Mouse (Mus musculus) neural tube, embryonic 14.5 days (tissue): ENCODE results near the gene Fkbp6. TPM values are rescaled to one million over a fixed set of nuclear protein-coding genes. Genes with fewer than 3 reads are reported as not detected.

ENCODE experiments used
- ATAC-seq: fragments of 200-750 bp; cut with Nextera tagmentation; 2 replicates; pipeline ENCODE4 v1.8.0; 2017; ENCODE audit warnings: low read depth, mild to moderate bottlenecking, moderate TSS enrichment, moderate library complexity
- H3K27ac ChIP-seq: fragments of 300-500 bp; sonication (generic); 2 replicates; pipeline ENCODE4 v1.5.1; 2014; ENCODE audit warnings: low read depth, mild to moderate bottlenecking, control low read depth, low read length, moderate library complexity, mixed read lengths
- H3K27me3 ChIP-seq: fragments of 300-500 bp; sonication (generic); 2 replicates; pipeline ENCODE4 v1.6.1; 2014; ENCODE audit warnings: low read length; ENCODE audit not compliant: control insufficient read depth, insufficient read depth
- H3K36me3 ChIP-seq: fragments of 300-500 bp; sonication (generic); 2 replicates; pipeline ENCODE4 v1.6.1; 2014; ENCODE audit warnings: low read length, mixed read lengths; ENCODE audit not compliant: control insufficient read depth, insufficient read depth
- H3K4me1 ChIP-seq: fragments of 300-500 bp; sonication (generic); 2 replicates; pipeline ENCODE4 v1.6.1; 2014; ENCODE audit warnings: low read length; ENCODE audit not compliant: control insufficient read depth, insufficient read depth
- H3K4me2 ChIP-seq: fragments of 300-500 bp; sonication (generic); 2 replicates; pipeline ENCODE4 v1.6.1; 2014; ENCODE audit warnings: mild to moderate bottlenecking, low read depth, low read length, control low read depth
- H3K4me3 ChIP-seq: fragments of 300-500 bp; sonication (generic); 2 replicates; pipeline ENCODE4 v1.5.1; 2014; ENCODE audit warnings: low read depth, low read length, control low read depth, mixed read lengths
- H3K9ac ChIP-seq: fragments of 300-500 bp; sonication (generic); replicated peaks from 2 replicates; pipeline ENCODE4 v1.6.1; 2014; ENCODE audit warnings: low read depth, mild to moderate bottlenecking, control low read depth, low read length, mixed read lengths
- H3K9me3 ChIP-seq: fragments of 300-500 bp; sonication (generic); 2 replicates; pipeline ENCODE4 v1.6.1; 2016; ENCODE audit warnings: low read length; ENCODE audit not compliant: control insufficient read depth
- WGBS: fragments of 180-500 bp; shearing (Covaris S2); extraction: QIAGEN DNeasy Blood & Tissue Kit; methylation state at CpG from one replicate; pipeline ENCODE4 v1.1.7; 2014; 5-methylcytosine and 5-hydroxymethylcytosine counted together
- polyA plus RNA-seq: library from polyadenylated mRNA; unstranded; fragments of >200 nt; fragmentation: Nextera tagmentation; extraction: Ambion mirVana; gene quantifications from 2 replicates; pipeline ENCODE4 v1.2.1, GENCODE M21; 2014

Gene Fkbp6
- polyA plus RNA-seq, 1 experiment from 2014 or later = not detected

GRCm38 (mm10) chr5:135359772-135360171 lies 9.9 kb upstream of the Fkbp6 start:
- no peak for ATAC-seq
- H3K36me3 ChIP-seq = no peaks in the 10 kb centered on the region
- no peak overlapping the region for H3K4me2 ChIP-seq
- no peak overlapping the region for H3K4me3 ChIP-seq
- no peak overlapping the region for H3K27ac ChIP-seq
- no peaks in the 10 kb centered on the region for H3K27me3 ChIP-seq
- no peak overlapping the region for H3K9ac ChIP-seq
- WGBS = 93% methylated on average over 2 of the region's 2 CpGs
- no peaks in the 10 kb centered on the region for H3K9me3 ChIP-seq
- no peaks in the 10 kb centered on the region for H3K4me1 ChIP-seq

- 89% methylated on average over 2 of the region's 2 CpGs for WGBS
- Histone ChIP-seq H3K9me3 (no peaks in the 10 kb centered on the region), H3K4me1 (no peaks in the 10 kb centered on the region), H3K27me3 (no peaks in the 10 kb centered on the region), H3K9ac (no peak overlapping the region), H3K4me2 (no peak overlapping the region), H3K4me3 (no peak overlapping the region), H3K27ac (no peak overlapping the region), H3K36me3 (no peaks in the 10 kb centered on the region)
- ATAC-seq = no peak
Measured at GRCm38 (mm10) chr5:135357556-135357955, 7.7 kb upstream of the Fkbp6 start.

DNA sequence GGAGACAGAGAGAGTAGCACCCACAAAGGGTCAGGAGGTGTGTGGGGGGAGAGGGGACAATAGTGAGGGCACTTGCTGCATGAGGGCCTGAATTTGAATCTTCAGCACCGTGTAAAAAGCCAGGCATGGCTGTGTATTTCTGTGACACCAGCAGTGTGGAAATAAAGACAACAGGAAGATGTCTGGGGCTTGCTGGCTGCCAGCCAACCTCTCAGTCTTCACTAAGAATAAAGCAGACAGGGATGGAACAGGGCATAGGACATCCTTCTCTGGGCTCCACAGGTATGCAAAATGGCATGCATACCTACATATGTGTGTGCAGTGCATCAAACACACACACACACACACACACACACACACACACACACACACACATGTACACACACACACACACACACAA lies 6.2 kb upstream of the Fkbp6 start:
- Histone ChIP-seq H3K27me3 (no peaks in the 10 kb centered on the region), H3K27ac (no peak overlapping the region), H3K4me2 (no peak overlapping the region), H3K4me1 (no peaks in the 10 kb centered on the region), H3K4me3 (no peak overlapping the region), H3K9me3 (no peaks in the 10 kb centered on the region), H3K9ac (no peak overlapping the region), H3K36me3 (no peaks in the 10 kb centered on the region)
- ATAC-seq = no peak
- 41% methylated on average over 1 of the region's 1 CpGs for WGBS

GRCm38 (mm10) chr5:135353564-135353963 lies 3.7 kb upstream of the Fkbp6 start:
- Histone ChIP-seq H3K36me3 (no peaks in the 10 kb centered on the region), H3K9ac (no peak overlapping the region), H3K4me1 (no peaks in the 10 kb centered on the region), H3K27ac (no peak overlapping the region), H3K4me3 (no peak overlapping the region), H3K4me2 (no peak overlapping the region), H3K27me3 (no peaks in the 10 kb centered on the region), H3K9me3 (no peaks in the 10 kb centered on the region; the same call in 1 of the 2 replicates)
- ATAC-seq = no peak
- 16% methylated on average over 20 of the region's 20 CpGs for WGBS

GRCm38 (mm10) chr5:135352995-135353394 lies 3.2 kb upstream of the Fkbp6 start, which contains the start of gene Trim50:
Gene Trim50 (plus strand): TSS chr5:135353295.
- Histone ChIP-seq H3K27me3 (no peaks in the 10 kb centered on the region), H3K27ac (no peak within 1 kb of the TSS), H3K9me3 (no peaks in the 10 kb centered on the region; the same call in 1 of the 2 replicates), H3K4me3 (no peak within 1 kb of the TSS), H3K9ac (no peak within 1 kb of the TSS), H3K36me3 (no peaks in the 10 kb centered on the region), H3K4me1 (no peaks in the 10 kb centered on the region), H3K4me2 (no peak within 1 kb of the TSS)
- WGBS = 62% methylated on average over 9 of the region's 9 CpGs
- no peak for ATAC-seq

DNA sequence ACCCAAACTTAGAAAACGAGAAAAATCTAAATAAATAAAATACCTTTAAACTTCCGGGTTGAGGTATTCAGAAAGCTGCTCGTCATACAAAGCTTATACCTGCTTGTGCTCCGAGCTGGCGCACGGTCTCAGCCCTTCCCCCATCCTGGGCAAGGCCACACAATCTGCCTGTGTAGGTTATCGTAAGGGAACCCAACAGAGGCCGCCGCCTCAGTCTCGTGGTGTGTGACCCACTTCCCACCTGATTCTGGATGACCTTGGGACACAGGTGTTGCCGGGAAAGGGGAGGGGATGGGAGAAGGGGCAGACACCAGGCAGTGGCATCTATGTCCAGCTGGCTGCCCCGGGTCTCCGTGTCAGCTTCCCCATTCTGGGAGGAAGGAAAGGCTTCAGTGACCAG lies 1.8 kb upstream of the Fkbp6 start:
- Histone ChIP-seq H3K4me2 (no peak overlapping the region), H3K9me3 (no peaks in the 10 kb centered on the region; the same call in 1 of the 2 replicates), H3K4me3 (no peak overlapping the region), H3K27ac (no peak overlapping the region), H3K4me1 (no peaks in the 10 kb centered on the region), H3K36me3 (no peaks in the 10 kb centered on the region), H3K27me3 (no peaks in the 10 kb centered on the region), H3K9ac (no peak overlapping the region)
- ATAC-seq = no peak
- 86% methylated on average over 13 of the region's 13 CpGs for WGBS

DNA sequence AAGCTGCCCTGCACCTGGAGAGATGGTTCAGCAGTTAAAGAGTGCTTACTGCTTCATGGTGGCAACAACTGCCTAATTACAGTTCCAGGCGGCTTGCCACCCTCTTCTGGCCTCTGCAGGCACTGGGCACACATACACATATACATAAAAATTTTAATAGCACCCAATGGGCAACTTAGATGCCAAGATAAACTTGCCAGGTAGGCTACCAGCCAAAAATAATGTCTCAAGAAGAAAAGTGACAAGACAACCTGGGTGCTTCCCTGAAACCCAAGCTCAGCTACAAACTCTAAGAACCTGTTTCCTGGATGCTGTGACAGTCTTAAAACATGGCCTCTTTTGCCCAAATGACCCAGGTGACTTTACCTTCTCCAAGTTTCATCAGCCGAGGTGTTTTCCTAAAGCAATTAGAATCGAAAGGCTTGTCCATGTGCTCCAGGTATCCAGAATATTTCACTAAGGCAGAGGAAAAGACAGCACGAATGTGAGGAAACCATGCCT lies 2.3 kb downstream of the Fkbp6 start:
- H3K27ac ChIP-seq = no peak overlapping the region
- H3K9ac ChIP-seq = no peak overlapping the region
- H3K4me1 ChIP-seq = no peaks in the 10 kb centered on the region
- H3K27me3 ChIP-seq = no peaks in the 10 kb centered on the region
- no peak overlapping the region for H3K4me2 ChIP-seq
- H3K4me3 ChIP-seq = no peak overlapping the region
- no peak for ATAC-seq
- WGBS = 72% methylated on average over 4 of the region's 4 CpGs
- no peaks in the 10 kb centered on the region; the same call in 1 of the 2 replicates for H3K9me3 ChIP-seq
- H3K36me3 ChIP-seq = no peaks in the 10 kb centered on the region

DNA sequence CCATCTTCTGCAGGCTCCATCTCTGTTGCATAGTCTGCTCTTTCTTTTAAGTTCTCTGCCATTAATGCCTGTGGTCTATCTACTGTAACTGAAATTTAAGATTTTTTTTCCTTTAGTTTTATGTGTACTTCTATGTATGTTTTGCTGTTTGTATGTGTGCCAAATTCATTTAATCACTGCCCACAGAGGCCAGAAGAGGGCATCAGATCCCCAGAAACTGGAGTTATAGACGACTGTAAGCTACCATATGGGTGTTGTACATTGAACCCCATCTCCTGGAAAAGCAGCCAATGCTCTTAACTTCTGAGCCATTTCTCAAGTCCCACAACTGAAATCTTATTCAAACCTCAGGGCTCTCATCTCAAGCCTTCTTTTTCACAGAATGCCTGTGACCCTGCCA lies 3.4 kb downstream of the Fkbp6 start:
- Histone ChIP-seq H3K4me1 (no peaks in the 10 kb centered on the region), H3K27me3 (no peaks in the 10 kb centered on the region), H3K27ac (no peak overlapping the region), H3K36me3 (no peaks in the 10 kb centered on the region), H3K9me3 (no peaks in the 10 kb centered on the region; the same call in 1 of the 2 replicates), H3K4me3 (no peak overlapping the region), H3K4me2 (no peak overlapping the region), H3K9ac (no peak overlapping the region)
- WGBS = 15% methylated on average over 1 of the region's 1 CpGs
- ATAC-seq = no peak

GRCm38 (mm10) chr5:135345989-135346388 lies 3.9 kb downstream of the Fkbp6 start:
- whole genome bisulfite sequencing = 78% methylated on average over 7 of the region's 7 CpGs
- H3K4me2 ChIP-seq = no peak overlapping the region
- no peaks in the 10 kb centered on the region for H3K27me3 ChIP-seq
- no peak overlapping the region for H3K4me3 ChIP-seq
- no peaks in the 10 kb centered on the region for H3K36me3 ChIP-seq
- no peak overlapping the region for H3K9ac ChIP-seq
- H3K9me3 ChIP-seq = no peaks in the 10 kb centered on the region; the same call in 1 of the 2 replicates
- no peak overlapping the region for H3K27ac ChIP-seq
- no peaks in the 10 kb centered on the region for H3K4me1 ChIP-seq
- no peak for ATAC-seq
